Mouse (Mus musculus) ES-Bruce4 (cell line): ENCODE data around the gene Upp2. TPM values are rescaled to one million over a fixed set of nuclear protein-coding genes. Genes with fewer than 3 reads are reported as not detected.

Source experiments
- H3K27ac ChIP-seq: 2 replicates; pipeline ENCODE4 v1.5.1; 2012; ENCODE audit warnings: low read length, inconsistent platforms; ENCODE audit not compliant: insufficient read depth
- H3K27me3 ChIP-seq: 2 replicates; pipeline ENCODE4 v1.6.1; 2012; ENCODE audit warnings: mild to moderate bottlenecking, low read length, inconsistent platforms; ENCODE audit not compliant: control insufficient read depth, poor library complexity, insufficient read depth, severe bottlenecking
- H3K36me3 ChIP-seq: 2 replicates; pipeline ENCODE4 v1.6.1; 2012; ENCODE audit warnings: inconsistent platforms, mild to moderate bottlenecking, low read length, moderate library complexity; ENCODE audit not compliant: control insufficient read depth, poor library complexity, insufficient read depth, severe bottlenecking
- H3K4me1 ChIP-seq: one replicate; pipeline ENCODE4 v1.8.1; 2011; ENCODE audit warnings: low read length; ENCODE audit not compliant: control insufficient read depth, insufficient read depth
- H3K4me3 ChIP-seq: 2 replicates; pipeline ENCODE4 v1.5.1; 2011; ENCODE audit warnings: low read depth, mild to moderate bottlenecking, low read length
- H3K9ac ChIP-seq: 2 replicates; pipeline ENCODE4 v1.6.1; 2012; ENCODE audit warnings: low read depth, mild to moderate bottlenecking, inconsistent platforms; ENCODE audit not compliant: poor library complexity, severe bottlenecking
- H3K9me3 ChIP-seq: replicated peaks from 2 replicates; pipeline ENCODE4 v1.6.1; 2012; ENCODE audit warnings: mild to moderate bottlenecking, low read length, inconsistent platforms; ENCODE audit not compliant: control insufficient read depth, poor library complexity, insufficient read depth, severe bottlenecking
- CTCF ChIP-seq: IDR thresholded peaks from one replicate; pipeline ENCODE4 v1.8.1; 2011; ENCODE audit warnings: low read depth, low read length
- EP300 ChIP-seq: IDR thresholded peaks from 2 replicates; pipeline ENCODE4 v1.6.1; 2011; ENCODE audit warnings: low read depth, low read length; ENCODE audit not compliant: insufficient read depth
- POLR2A ChIP-seq: IDR thresholded peaks from one replicate; pipeline ENCODE4 v1.8.1; 2011; ENCODE audit warnings: low read length; ENCODE audit not compliant: insufficient read depth
- polyA plus RNA-seq: library from polyadenylated mRNA; stranded (reverse); fragments of >200 nt; gene quantifications from 2 replicates; pipeline ENCODE4 v1.2.4, GENCODE M21; 2011; ENCODE audit warnings: low read depth; ENCODE audit not compliant: missing spikeins, insufficient read depth, insufficient read length

The Upp2 gene
- polyA plus RNA-seq, 1 experiment, result not detected

DNA sequence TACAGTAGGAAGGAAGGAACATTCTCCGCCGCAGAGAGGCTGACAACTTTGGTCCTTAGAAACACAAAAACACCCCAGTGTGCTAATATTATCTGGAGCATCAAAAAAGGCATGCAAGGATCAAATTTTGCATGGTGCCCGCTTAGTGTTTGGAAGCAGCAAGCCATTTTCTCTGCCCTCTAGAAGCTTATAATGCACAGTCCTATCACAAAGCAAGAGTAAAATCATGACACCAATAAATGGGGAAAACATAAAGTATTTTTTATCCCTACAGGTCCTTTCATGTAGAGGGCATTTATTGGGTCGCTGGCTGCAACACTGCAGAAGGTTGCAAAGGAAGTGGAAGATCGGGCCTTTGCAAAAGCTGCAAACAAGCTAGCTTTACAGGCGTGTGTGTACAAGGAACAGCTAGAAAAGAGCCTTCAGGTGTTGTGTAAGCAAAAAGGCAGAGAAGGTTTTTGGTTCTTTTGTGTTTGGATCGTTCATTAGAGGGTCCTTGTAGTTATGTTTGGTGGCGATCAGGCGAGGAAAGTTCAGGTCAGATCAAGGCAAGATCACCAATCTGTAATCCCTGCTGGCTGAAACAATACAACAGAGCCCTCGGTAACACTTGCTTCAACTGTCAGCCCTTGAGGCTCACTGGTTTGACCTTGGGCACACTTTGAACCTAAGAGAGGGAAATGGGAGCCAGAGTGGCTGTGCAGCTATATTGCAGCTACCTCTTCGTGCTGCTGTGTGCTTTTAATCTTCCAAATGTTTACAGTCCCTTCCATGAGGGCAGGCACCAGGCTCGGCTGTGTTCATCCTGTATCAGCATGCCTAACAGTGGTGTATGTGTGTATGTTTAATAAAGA lies 995 bp downstream of the Upp2 start:
- no peak for TF ChIP-seq CTCF

DNA sequence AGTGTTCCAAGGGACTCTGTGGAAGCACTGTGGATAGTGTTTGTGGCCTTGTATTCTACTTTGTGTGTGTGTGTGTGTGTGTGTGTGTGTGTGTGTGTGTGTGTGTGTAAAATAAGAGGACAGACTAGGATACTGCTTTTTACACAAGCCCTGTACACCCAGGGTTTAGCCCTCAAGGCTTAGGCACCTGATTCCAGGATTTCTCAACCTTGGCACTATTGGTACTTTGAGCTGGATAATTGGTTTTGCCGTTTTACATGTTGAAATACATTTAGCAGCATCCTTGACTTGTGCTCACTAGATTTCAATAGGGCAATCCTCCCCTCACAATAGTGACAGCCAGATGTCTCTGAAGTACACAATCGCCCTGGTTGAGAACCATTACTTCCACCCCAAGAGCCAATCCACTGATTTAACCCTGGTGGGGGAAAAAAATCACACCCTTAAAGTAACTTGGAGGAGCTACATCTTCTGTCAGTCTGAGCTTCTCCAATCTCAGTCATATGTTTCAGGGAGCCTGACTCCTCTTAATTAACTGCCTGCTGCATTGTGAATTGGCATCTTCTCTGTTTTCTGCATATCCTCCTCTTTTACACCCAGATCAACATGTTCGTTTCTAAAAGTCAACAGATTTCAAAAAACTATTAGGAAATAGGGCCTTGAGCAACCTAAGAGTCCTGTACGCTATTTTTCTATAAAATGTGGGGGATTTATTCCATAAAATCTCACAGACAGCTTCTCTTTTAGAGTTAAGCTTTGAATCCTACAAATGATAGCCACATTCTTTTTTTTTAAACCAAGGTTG lies 1.9 kb downstream of the Upp2 start:
- H3K4me3 ChIP-seq, result no peak overlapping the region
- H3K4me1 ChIP-seq, result no peaks in the 10 kb centered on the region
- no peaks in the 10 kb centered on the region for H3K36me3 ChIP-seq
- no peak overlapping the region for H3K27ac ChIP-seq
- no peaks in the 10 kb centered on the region for H3K27me3 ChIP-seq
- TF ChIP-seq EP300, result no peak
- no peak for TF ChIP-seq POLR2A
- no peak for TF ChIP-seq CTCF
- no peak overlapping the region for H3K9ac ChIP-seq
- no peaks in the 10 kb centered on the region for H3K9me3 ChIP-seq

More for the DNA sequence above, 995 bp downstream of the Upp2 start:
- H3K27ac ChIP-seq, result no peak overlapping the region
- no peaks in the 10 kb centered on the region for H3K9me3 ChIP-seq
- H3K4me3 ChIP-seq, result peak overlapping the region; percentile 83; the same call in 1 of the 2 replicates
- no peaks in the 10 kb centered on the region for H3K36me3 ChIP-seq
- peak overlapping the region; percentile 97 for H3K9ac ChIP-seq
- no peaks in the 10 kb centered on the region for H3K4me1 ChIP-seq
- no peaks in the 10 kb centered on the region for H3K27me3 ChIP-seq

DNA sequence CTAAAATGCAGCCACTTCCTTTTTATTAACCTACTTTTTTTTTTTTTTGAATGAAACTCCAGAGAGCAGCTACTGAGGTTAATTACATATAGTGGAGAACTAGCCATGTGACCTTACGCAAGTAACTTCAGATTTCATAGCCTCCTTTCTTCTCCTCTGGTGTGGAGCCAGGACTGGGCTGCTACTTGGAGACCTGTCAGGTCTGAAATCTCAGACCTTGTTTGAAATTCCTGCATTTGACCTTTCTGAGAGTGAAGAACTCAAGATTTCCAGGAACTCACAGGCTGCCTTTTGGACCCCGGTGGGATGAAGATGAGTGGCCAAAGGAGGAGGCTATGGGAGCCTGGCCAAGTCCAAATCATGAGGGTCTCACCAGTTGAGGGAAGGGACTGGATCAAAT lies 7.1 kb downstream of the Upp2 start:
- no peaks in the 10 kb centered on the region for H3K9me3 ChIP-seq
- H3K27ac ChIP-seq, result no peak overlapping the region
- no peak overlapping the region for H3K4me3 ChIP-seq
- no peaks in the 10 kb centered on the region; the same call in 1 of the 2 replicates for H3K27me3 ChIP-seq
- H3K4me1 ChIP-seq, result no peaks in the 10 kb centered on the region
- TF ChIP-seq EP300 (no peak), CTCF (no peak), POLR2A (no peak)
- H3K9ac ChIP-seq, result no peak overlapping the region
- H3K36me3 ChIP-seq, result no peaks in the 10 kb centered on the region

GRCm38 (mm10) chr2:58586311-58586710 lies 19.2 kb downstream of the Upp2 start:
- Histone ChIP-seq H3K27me3 (no peaks in the 10 kb centered on the region), H3K9ac (no peak overlapping the region), H3K27ac (no peak overlapping the region), H3K4me1 (no peaks in the 10 kb centered on the region), H3K9me3 (no peaks in the 10 kb centered on the region), H3K4me3 (peak overlapping the region; percentile 17; the same call in 1 of the 2 replicates), H3K36me3 (no peaks in the 10 kb centered on the region)
- TF ChIP-seq CTCF (no peak), EP300 (no peak), POLR2A (no peak)

DNA sequence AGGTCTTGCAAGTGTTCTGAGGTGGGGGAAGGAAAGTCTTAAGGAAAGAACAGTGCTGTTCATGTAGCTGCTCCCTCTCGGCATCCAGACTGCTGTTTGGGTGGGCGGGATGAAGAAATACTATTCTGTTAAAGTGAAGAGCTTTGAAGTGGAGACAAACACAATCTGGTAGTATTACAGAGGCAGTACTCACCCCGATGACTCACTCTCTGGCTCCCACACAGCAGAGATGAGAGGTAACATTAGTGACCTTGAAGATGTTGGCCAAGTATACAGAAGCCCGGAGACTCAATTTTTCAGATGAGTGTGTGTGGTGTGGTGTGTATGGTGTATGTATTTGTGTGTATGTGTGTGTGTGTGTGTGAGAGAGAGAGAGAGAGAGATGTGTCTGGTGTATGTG lies 22.5 kb downstream of the Upp2 start:
- Histone ChIP-seq H3K36me3 (no peaks in the 10 kb centered on the region), H3K4me3 (no peak overlapping the region), H3K9me3 (no peaks in the 10 kb centered on the region), H3K4me1 (no peaks in the 10 kb centered on the region), H3K27ac (no peak overlapping the region), H3K9ac (no peak overlapping the region), H3K27me3 (no peaks in the 10 kb centered on the region)
- TF ChIP-seq POLR2A, result no peak
- no peak for TF ChIP-seq CTCF
- TF ChIP-seq EP300, result no peak

DNA sequence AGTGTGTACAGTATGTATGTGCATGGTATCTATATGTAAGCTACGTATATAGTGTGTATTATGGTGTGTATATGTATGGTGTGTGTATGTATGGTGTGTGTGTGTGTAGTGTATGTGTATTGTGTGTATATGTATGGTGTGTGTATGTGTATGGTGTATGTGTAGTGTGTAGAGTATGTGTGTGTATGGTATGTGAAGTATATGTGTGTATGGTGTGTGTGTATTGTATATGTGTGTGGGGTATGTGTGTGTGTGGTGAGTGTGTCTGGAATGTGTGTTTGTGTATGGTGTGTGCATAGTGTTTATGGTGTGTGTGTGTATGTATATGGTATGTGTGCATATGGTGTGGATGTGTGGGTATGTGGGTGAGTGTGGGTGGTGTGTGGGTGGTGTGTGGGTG lies 23.0 kb downstream of the Upp2 start:
- H3K27ac ChIP-seq, result no peak overlapping the region
- H3K9me3 ChIP-seq, result no peaks in the 10 kb centered on the region
- no peak overlapping the region for H3K4me3 ChIP-seq
- no peak for TF ChIP-seq EP300
- TF ChIP-seq POLR2A, result no peak
- no peak for TF ChIP-seq CTCF
- 0 out of 2 replicates have a peak, but pooled peaks cover under 1% of the 10 kb centered on the region for H3K27me3 ChIP-seq
- no peaks in the 10 kb centered on the region for H3K36me3 ChIP-seq
- no peak overlapping the region for H3K9ac ChIP-seq
- no peaks in the 10 kb centered on the region for H3K4me1 ChIP-seq
